Mouse (Mus musculus): ENCODE measurements around the gene Rps6ka1.

Rps6ka1 gene

GRCm38 (mm10) chr4:133896984-133897383 lies 9.4 kb upstream of the Rps6ka1 start:
- DNase-seq = no peak

GRCm38 (mm10) chr4:133896002-133896401 lies 8.4 kb upstream of the Rps6ka1 start:
- no peak for DNase-seq

- DNase-seq = no peak
Observed at GRCm38 (mm10) chr4:133887249-133887648, 348 bp downstream of the Rps6ka1 start.

GRCm38 (mm10) chr4:133885991-133886501 lies 1.6 kb downstream of the Rps6ka1 start:
- DNase-seq = no peak

GRCm38 (mm10) chr4:133885331-133885730 lies 2.3 kb downstream of the Rps6ka1 start:
- DNase-seq = no peak

GRCm38 (mm10) chr4:133884888-133885287 lies 2.7 kb downstream of the Rps6ka1 start:
- DNase-seq = no peak

- DNase-seq = no peak
Observed at GRCm38 (mm10) chr4:133884127-133884753, 3.4 kb downstream of the Rps6ka1 start.

- no peak for DNase-seq
Observed at GRCm38 (mm10) chr4:133881851-133882250, 5.7 kb downstream of the Rps6ka1 start.

- DNase-seq = no peak
Observed at GRCm38 (mm10) chr4:133881399-133881798, 6.2 kb downstream of the Rps6ka1 start.

GRCm38 (mm10) chr4:133879145-133879902 lies 8.3 kb downstream of the Rps6ka1 start:
- peak; percentile 63 to 76 for DNase-seq

GRCm38 (mm10) chr4:133877850-133878755 lies 9.5 kb downstream of the Rps6ka1 start:
- no peak for DNase-seq

GRCm38 (mm10) chr4:133874865-133875517 lies 12.6 kb downstream of the Rps6ka1 start:
- no peak for DNase-seq

GRCm38 (mm10) chr4:133873926-133874864 lies 13.4 kb downstream of the Rps6ka1 start:
- DNase-seq = no peak

- no peak for DNase-seq
Observed at GRCm38 (mm10) chr4:133873431-133873851, 14.2 kb downstream of the Rps6ka1 start.

- DNase-seq = peak; percentile 81 to 88
Observed at GRCm38 (mm10) chr4:133872812-133873300, 14.7 kb downstream of the Rps6ka1 start.

GRCm38 (mm10) chr4:133872222-133872811 lies 15.3 kb downstream of the Rps6ka1 start:
- no peak for DNase-seq

- DNase-seq = no peak
Observed at GRCm38 (mm10) chr4:133865231-133865630, 22.4 kb downstream of the Rps6ka1 start.

GRCm38 (mm10) chr4:133864380-133864981 lies 23.1 kb downstream of the Rps6ka1 start:
- DNase-seq = no peak

GRCm38 (mm10) chr4:133863795-133864379 lies 23.7 kb downstream of the Rps6ka1 start:
- DNase-seq = no peak

- no peak for DNase-seq
Observed at GRCm38 (mm10) chr4:133857527-133857926, 30.1 kb downstream of the Rps6ka1 start.

Data from thymus, postnatal 36 days (tissue).